Mouse (Mus musculus) splenic B cell, adult 2 months (primary cell): ENCODE measurements around the gene Fitm1.
A peak's percentile ranks its signal among the peaks of the same experiment; 100 is the strongest.

ENCODE experiments used
- DNase-seq: peaks from one replicate; pipeline ENCODE4 v3.0.0-alpha.2; 2011; ENCODE audit warnings: low read depth, low spot score
- H3K27me3 ChIP-seq: 2 replicates; pipeline ENCODE4 v1.6.1; 2012; ENCODE audit warnings: mild to moderate bottlenecking, low read length, moderate library complexity, mixed read lengths; ENCODE audit not compliant: control insufficient read depth, poor library complexity, insufficient read depth, severe bottlenecking
- H3K36me3 ChIP-seq: 2 replicates; pipeline ENCODE4 v1.6.1; 2012; ENCODE audit warnings: mild to moderate bottlenecking, low read length, moderate library complexity, mixed read lengths; ENCODE audit not compliant: control insufficient read depth, poor library complexity, insufficient read depth, severe bottlenecking

Gene Fitm1

DNA sequence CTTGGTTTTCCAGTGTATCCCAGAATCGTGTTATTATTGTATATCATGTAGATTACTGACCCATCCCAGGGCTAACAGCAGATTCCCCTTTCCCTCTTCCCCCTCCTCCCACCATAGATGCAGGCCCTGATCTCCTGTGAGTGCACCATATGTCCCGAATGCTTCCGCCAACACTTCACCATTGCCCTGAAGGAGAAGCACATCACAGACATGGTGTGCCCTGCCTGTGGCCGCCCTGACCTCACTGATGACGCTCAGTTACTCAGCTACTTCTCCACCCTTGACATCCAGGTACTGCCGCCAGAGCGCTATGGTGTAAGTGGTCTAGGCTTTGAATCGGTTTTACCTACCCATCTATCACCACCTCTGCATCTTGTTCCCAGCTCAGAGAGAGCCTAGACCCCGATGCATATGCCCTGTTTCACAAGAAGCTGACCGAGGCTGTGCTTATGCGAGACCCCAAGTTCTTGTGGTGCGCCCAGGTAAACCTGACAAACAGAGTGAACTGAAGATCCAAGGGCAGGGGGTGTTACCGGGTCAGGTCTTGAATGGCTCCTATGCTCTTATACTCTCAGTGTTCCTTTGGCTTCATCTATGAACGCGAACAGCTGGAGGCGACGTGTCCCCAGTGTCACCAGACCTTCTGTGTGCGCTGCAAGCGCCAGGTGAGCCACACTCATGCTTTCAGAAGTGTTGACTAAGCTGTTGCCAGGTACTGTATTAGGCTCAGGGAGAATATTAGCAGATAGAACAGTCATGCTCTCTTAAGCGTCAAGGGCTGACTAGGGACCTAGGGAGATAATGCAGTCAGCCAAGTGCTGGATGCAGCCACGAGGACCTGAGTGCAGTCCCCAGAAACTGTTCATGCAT lies 23.3 kb downstream of the Fitm1 start:
- DNase-seq, result no peak
- H3K36me3 ChIP-seq, result peaks cover 18% of the 10 kb centered on the region
- H3K27me3 ChIP-seq, result no peaks in the 10 kb centered on the region

DNA sequence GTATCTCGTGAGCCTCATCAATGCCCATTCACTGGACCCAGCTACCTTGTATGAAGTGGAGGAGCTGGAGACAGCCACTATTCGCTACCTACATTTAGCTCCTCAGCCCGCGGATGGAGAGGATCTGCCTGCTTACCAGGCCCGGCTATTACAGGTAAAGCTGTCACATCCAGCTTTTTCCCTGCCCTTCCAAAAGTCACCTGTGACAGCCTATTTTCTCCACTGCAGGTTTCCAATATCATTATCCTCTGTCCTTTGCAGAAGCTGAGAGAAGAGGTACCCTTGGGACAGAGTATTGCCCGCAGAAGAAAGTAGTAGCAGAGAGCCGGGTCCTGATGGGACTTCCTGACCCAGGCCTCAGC lies 27.8 kb downstream of the Fitm1 start, which contains the start of gene Irf9:
TSS of gene Irf9 (plus strand) at position 301 of the 362 bp plus-strand sequence.
- Histone ChIP-seq H3K27me3 (no peaks in the 10 kb centered on the region), H3K36me3 (peaks cover 20% of the 10 kb centered on the region)
- no peak for DNase-seq

- Histone ChIP-seq H3K27me3 (no peaks in the 10 kb centered on the region), H3K36me3 (peaks cover 19% of the 10 kb centered on the region)
- DNase-seq, result peak; percentile 96
Measured at GRCm38 (mm10) chr14:55603633-55604576, 28.5 kb downstream of the Fitm1 start.

GRCm38 (mm10) chr14:55604823-55605222 lies 29.4 kb downstream of the Fitm1 start:
- Histone ChIP-seq H3K27me3 (no peaks in the 10 kb centered on the region), H3K36me3 (peaks cover 20% of the 10 kb centered on the region)
- DNase-seq, result no peak

DNA sequence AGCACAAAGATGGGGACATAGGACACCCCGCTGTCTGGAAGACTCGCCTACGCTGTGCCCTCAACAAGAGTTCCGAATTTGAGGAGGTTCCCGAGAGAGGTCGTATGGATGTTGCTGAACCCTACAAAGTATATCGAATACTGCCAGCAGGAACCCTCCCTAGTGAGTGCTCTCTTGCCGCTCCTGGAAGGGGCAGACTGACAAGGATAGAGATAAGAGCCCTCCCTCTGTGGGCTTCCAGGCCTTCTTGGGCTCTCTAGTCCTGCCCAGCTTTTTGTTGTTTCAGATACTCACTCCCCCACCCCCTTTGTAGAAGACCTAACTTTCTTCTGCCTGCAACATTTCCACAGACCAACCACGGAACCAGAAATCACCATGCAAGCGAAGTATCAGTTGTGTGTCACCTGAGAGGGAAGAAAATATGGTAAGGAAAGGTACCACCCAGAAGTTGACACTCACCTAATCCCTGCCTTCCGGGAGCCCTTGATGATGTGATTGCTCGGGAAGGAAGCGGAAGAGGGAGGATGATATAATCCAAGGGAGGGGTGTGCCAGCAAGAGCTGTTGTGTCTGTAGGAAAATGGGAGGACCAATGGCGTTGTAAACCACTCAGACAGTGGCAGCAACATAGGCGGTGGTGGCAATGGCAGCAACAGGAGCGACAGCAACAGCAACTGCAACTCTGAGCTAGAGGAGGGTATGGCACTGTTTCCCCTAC lies 30.5 kb downstream of the Fitm1 start:
- Histone ChIP-seq H3K27me3 (no peaks in the 10 kb centered on the region), H3K36me3 (peaks cover 20% of the 10 kb centered on the region)
- no peak for DNase-seq

DNA sequence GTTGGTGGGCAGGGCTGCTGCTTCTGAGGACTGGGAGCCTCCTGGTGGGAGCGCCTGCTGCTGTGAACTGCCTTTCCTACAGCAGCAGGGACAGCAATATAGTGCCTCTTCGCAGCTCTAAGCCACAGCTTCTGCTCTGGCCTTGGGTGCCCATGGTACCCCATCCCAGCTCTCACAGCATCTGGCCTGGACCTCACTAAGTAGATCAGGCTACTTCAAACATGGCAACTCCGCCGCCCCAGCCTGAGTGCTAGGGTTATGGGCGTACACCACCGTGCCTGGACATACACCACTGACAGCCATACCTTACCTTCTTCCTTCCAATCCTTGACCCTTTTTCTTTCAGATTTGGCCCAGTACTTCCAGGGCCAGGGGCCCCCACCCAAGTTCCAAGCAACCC lies 32.9 kb downstream of the Fitm1 start:
- Histone ChIP-seq H3K27me3 (no peaks in the 10 kb centered on the region), H3K36me3 (peaks cover 14% of the 10 kb centered on the region)
- no peak for DNase-seq

- H3K36me3 ChIP-seq, result peaks cover 4% of the 10 kb centered on the region; the same call in 1 of the 2 replicates
- no peaks in the 10 kb centered on the region for H3K27me3 ChIP-seq
- DNase-seq, result no peak
Measured at GRCm38 (mm10) chr14:55613346-55613745, 37.9 kb downstream of the Fitm1 start.

- Histone ChIP-seq H3K36me3 (no peaks in the 10 kb centered on the region; the same call in 1 of the 2 replicates), H3K27me3 (no peaks in the 10 kb centered on the region)
- DNase-seq, result no peak
Measured at GRCm38 (mm10) chr14:55614565-55615178, 39.3 kb downstream of the Fitm1 start.

GRCm38 (mm10) chr14:55615876-55616275 lies 40.5 kb downstream of the Fitm1 start:
- H3K36me3 ChIP-seq, result no peaks in the 10 kb centered on the region
- no peaks in the 10 kb centered on the region for H3K27me3 ChIP-seq
- DNase-seq, result no peak

DNA sequence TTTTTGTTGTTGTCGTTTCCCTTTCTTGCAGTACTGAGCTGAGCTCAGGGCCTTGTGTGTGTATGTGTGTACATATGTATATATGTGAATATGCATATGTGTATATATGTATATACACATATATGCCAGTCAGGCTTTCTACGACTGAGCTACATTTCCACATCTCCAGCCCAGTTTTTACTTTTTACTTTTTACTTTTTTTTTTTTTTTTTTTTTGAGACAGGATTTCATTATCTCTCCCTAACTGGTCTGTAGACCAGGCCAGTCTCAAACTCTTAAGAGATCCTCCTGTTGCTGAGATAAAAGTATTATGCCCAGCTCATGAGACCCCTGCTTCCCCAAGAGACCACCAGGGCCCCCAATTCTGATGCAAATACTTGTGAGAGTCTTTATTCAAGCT lies 41.4 kb downstream of the Fitm1 start:
- no peak for DNase-seq
- H3K36me3 ChIP-seq, result no peaks in the 10 kb centered on the region
- no peaks in the 10 kb centered on the region for H3K27me3 ChIP-seq

DNA sequence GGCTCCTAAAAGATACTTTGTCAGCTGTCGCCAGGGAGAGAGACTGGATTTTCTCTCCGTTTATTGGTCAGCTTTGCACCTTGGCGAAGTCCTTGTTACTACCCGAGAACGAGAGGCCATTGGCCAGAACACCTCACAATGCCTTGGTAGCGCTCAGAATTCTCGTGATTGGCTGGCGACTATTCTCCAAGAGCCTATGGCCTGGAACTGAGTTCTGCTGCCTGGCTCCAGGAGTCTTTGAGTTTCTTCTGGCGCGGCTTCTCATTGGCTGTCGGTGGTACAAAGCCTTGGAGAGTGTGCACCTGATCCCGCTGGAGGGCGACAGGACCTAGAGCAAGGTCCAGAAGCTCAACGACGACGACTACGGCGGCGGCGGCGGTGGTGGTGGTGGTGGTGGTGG lies 42.4 kb downstream of the Fitm1 start, which contains the start of gene Rec8:
TSS of gene Rec8 (plus strand) at position 216 of the 400 bp plus-strand sequence.
- Histone ChIP-seq H3K36me3 (no peaks in the 10 kb centered on the region), H3K27me3 (no peaks in the 10 kb centered on the region)
- DNase-seq, result peak; percentile 53

DNA sequence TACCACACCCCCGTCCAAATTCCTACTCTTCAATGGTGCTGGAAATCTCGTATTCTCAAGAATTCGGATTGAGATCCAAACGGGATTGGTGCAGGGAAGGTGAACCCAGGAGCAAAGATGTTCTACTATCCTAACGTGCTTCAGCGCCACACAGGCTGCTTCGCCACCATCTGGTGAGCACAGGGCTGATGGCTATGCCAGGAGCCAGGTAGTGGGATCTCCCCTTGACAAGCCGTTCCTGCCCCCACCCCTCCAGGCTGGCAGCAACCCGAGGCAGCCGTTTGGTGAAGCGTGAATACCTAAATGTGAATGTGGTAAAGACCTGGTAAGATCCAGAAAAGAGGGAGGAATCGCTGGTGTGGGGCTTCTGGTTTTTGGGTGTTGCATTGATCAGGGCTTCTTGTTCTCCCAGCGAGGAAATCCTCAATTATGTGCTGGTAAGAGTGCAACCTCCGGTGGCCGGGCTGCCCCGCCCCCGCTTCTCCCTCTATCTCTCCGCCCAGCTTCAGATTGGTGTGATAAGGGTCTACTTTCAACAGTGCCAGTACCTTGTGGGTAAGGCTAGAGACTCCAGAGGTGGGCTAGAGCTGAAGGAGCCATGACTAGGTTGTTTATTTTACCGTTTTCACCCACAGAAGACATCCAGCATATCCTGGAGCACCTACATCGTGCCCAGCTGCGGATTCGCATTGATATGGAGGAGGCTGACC lies 43.2 kb downstream of the Fitm1 start:
- Histone ChIP-seq H3K27me3 (no peaks in the 10 kb centered on the region), H3K36me3 (no peaks in the 10 kb centered on the region)
- no peak for DNase-seq
